Mouse (Mus musculus) heart, embryonic 10.5 days (tissue): Measurements from ENCODE around the gene Ccdc78. TPM values are rescaled to one million over a fixed set of nuclear protein-coding genes. Genes with fewer than 3 reads are reported as not detected.
"Not testable (repeated sequence)": the region's sequence is repeated elsewhere in the genome, so short reads cannot be mapped to it uniquely, and the experiment has no call there.

Source experiments
- DNase-seq: peaks from one replicate; pipeline ENCODE4 v3.0.0-alpha.2; 2017; ENCODE audit warnings: low spot score
- H3K27ac ChIP-seq: fragments of 300-500 bp; sonication (generic); 2 replicates; pipeline ENCODE4 v1.5.1; 2016; ENCODE audit warnings: mild to moderate bottlenecking
- H3K27me3 ChIP-seq: fragments of 300-500 bp; sonication (generic); 2 replicates; pipeline ENCODE4 v1.6.1; 2016; ENCODE audit warnings: mild to moderate bottlenecking; ENCODE audit not compliant: poor library complexity, insufficient read depth, severe bottlenecking
- H3K36me3 ChIP-seq: fragments of 300-500 bp; sonication (generic); 2 replicates; pipeline ENCODE4 v1.6.1; 2016; ENCODE audit warnings: mild to moderate bottlenecking, moderate library complexity
- H3K4me1 ChIP-seq: fragments of 300-500 bp; sonication (generic); 2 replicates; pipeline ENCODE4 v1.6.1; 2016; ENCODE audit warnings: mild to moderate bottlenecking
- H3K4me3 ChIP-seq: fragments of 300-500 bp; sonication (generic); 2 replicates; pipeline ENCODE4 v1.5.1; 2016; ENCODE audit warnings: mild to moderate bottlenecking, moderate library complexity
- H3K9me3 ChIP-seq: fragments of 300-500 bp; sonication (generic); 2 replicates; pipeline ENCODE4 v1.6.1; 2016; ENCODE audit warnings: mild to moderate bottlenecking, moderate library complexity
- WGBS: fragments of 180-500 bp; shearing (Covaris S2); methylation state at CpG from one replicate; pipeline ENCODE4 v1.1.7; 2016; 5-methylcytosine and 5-hydroxymethylcytosine counted together
- polyA plus RNA-seq: library from polyadenylated mRNA; unstranded; fragments of >200 nt; fragmentation: Nextera tagmentation; extraction: Ambion mirVana; gene quantifications from 2 replicates; pipeline ENCODE4 v1.2.1, GENCODE M21; 2016

The Ccdc78 gene
- polyA plus RNA-seq, 1 experiment from 2014 or later = 0.18 TPM

- H3K27me3 ChIP-seq = peaks cover 67% of the 10 kb centered on the region
- not testable (repeated sequence) for DNase-seq, H3K36me3 ChIP-seq, H3K4me3 ChIP-seq, H3K27ac ChIP-seq, H3K9me3 ChIP-seq
- peaks cover 32% of the 10 kb centered on the region for H3K4me1 ChIP-seq
- WGBS = 43% methylated on average over 2 of the region's 2 CpGs
Measured at GRCm38 (mm10) chr17:25807452-25807851, 21.1 kb downstream of the Ccdc78 start.

- peaks cover 26% of the 10 kb centered on the region for H3K4me1 ChIP-seq
- DNase-seq = no peak
- peaks cover 73% of the 10 kb centered on the region for H3K27me3 ChIP-seq
- H3K9me3 ChIP-seq = no peaks in the 10 kb centered on the region
- H3K36me3 ChIP-seq = no peaks in the 10 kb centered on the region
- WGBS = 42% methylated on average over 5 of the region's 5 CpGs
- no peak overlapping the region for H3K27ac ChIP-seq
- peak overlapping the region; percentile 76 for H3K4me3 ChIP-seq
Measured at GRCm38 (mm10) chr17:25808028-25808427, 21.6 kb downstream of the Ccdc78 start.

GRCm38 (mm10) chr17:25808789-25809605, 22.6 kb downstream of the Ccdc78 start, which contains the start of gene Fbxl16:
TSS of gene Fbxl16 (plus strand) at chr17:25809085.
- no peaks in the 10 kb centered on the region for H3K9me3 ChIP-seq
- WGBS = under 1% methylated on average over 87 of the region's 100 CpGs
- DNase-seq = no peak
- peaks cover 80% of the 10 kb centered on the region for H3K27me3 ChIP-seq
- peak within 1 kb of the TSS; percentile 76 for H3K4me3 ChIP-seq
- H3K27ac ChIP-seq = peak within 1 kb of the TSS; percentile 67
- H3K4me1 ChIP-seq = peaks cover 23% of the 10 kb centered on the region
- H3K36me3 ChIP-seq = no peaks in the 10 kb centered on the region

GRCm38 (mm10) chr17:25809606-25810340, 23.4 kb downstream of the Ccdc78 start:
- 12% methylated on average over 25 of the region's 25 CpGs for WGBS
- DNase-seq = no peak

GRCm38 (mm10) chr17:25810890-25811289, 24.5 kb downstream of the Ccdc78 start:
- Histone ChIP-seq H3K4me1 (peaks cover 23% of the 10 kb centered on the region), H3K36me3 (no peaks in the 10 kb centered on the region), H3K9me3 (no peaks in the 10 kb centered on the region), H3K27ac (no peak overlapping the region), H3K27me3 (peaks cover 81% of the 10 kb centered on the region), H3K4me3 (no peak overlapping the region)
- DNase-seq = no peak
- 68% methylated on average over 4 of the region's 4 CpGs for WGBS

More at GRCm38 (mm10) chr17:25809606-25810340, 23.4 kb downstream of the Ccdc78 start:
- H3K27ac ChIP-seq = peak overlapping the region; percentile 67
- no peaks in the 10 kb centered on the region for H3K36me3 ChIP-seq
- H3K4me1 ChIP-seq = peaks cover 23% of the 10 kb centered on the region
- H3K9me3 ChIP-seq = no peaks in the 10 kb centered on the region
- H3K4me3 ChIP-seq = peak overlapping the region; percentile 76
- H3K27me3 ChIP-seq = peaks cover 83% of the 10 kb centered on the region

GRCm38 (mm10) chr17:25813471-25813870, 27.1 kb downstream of the Ccdc78 start:
- Histone ChIP-seq H3K36me3 (no peaks in the 10 kb centered on the region), H3K9me3 (no peaks in the 10 kb centered on the region), H3K27ac (no peak overlapping the region), H3K4me3 (0 out of 2 replicates have a peak overlapping the region, but pooled peaks have one; percentile 9), H3K4me1 (peaks cover 21% of the 10 kb centered on the region), H3K27me3 (peaks cover 88% of the 10 kb centered on the region)
- peak; percentile 92 for DNase-seq
- WGBS = 1% methylated on average over 20 of the region's 20 CpGs

- Histone ChIP-seq H3K27me3 (peaks cover 86% of the 10 kb centered on the region), H3K27ac (no peak overlapping the region), H3K36me3 (no peaks in the 10 kb centered on the region), H3K9me3 (no peaks in the 10 kb centered on the region), H3K4me3 (no peak overlapping the region), H3K4me1 (peaks cover 14% of the 10 kb centered on the region)
- DNase-seq = no peak
- WGBS = 75% methylated on average over 11 of the region's 11 CpGs
Measured at GRCm38 (mm10) chr17:25817662-25818061, 31.3 kb downstream of the Ccdc78 start.

GRCm38 (mm10) chr17:25818851-25819780, 32.7 kb downstream of the Ccdc78 start:
- Histone ChIP-seq H3K27me3 (peaks cover 76% of the 10 kb centered on the region), H3K9me3 (no peaks in the 10 kb centered on the region), H3K4me1 (peaks cover 14% of the 10 kb centered on the region), H3K36me3 (no peaks in the 10 kb centered on the region), H3K27ac (no peak overlapping the region), H3K4me3 (peak overlapping the region; percentile 34)
- WGBS = 5% methylated on average over 46 of the region's 46 CpGs
- DNase-seq = no peak

- H3K4me1 ChIP-seq = peaks cover 57% of the 10 kb centered on the region
- H3K27me3 ChIP-seq = peaks cover 42% of the 10 kb centered on the region
- no peak for DNase-seq
- peak within 1 kb of the TSS; percentile 76 for H3K4me3 ChIP-seq
- no peaks in the 10 kb centered on the region for H3K9me3 ChIP-seq
- under 1% methylated on average over 18 of the region's 18 CpGs for WGBS
- peak within 1 kb of the TSS; percentile 87 for H3K27ac ChIP-seq
- peaks cover 32% of the 10 kb centered on the region for H3K36me3 ChIP-seq
Measured at GRCm38 (mm10) chr17:25823452-25823851, 37.1 kb downstream of the Ccdc78 start, which contains the start of gene Wdr24. TSS of gene Wdr24 (plus strand) at chr17:25823627.

GRCm38 (mm10) chr17:25824362-25825142, 38.2 kb downstream of the Ccdc78 start:
- H3K4me3 ChIP-seq = peak overlapping the region; percentile 76
- peaks cover 32% of the 10 kb centered on the region for H3K36me3 ChIP-seq
- DNase-seq = no peak
- no peaks in the 10 kb centered on the region for H3K9me3 ChIP-seq
- H3K4me1 ChIP-seq = peaks cover 59% of the 10 kb centered on the region
- no peak overlapping the region for H3K27ac ChIP-seq
- H3K27me3 ChIP-seq = peaks cover 31% of the 10 kb centered on the region
- 66% methylated on average over 17 of the region's 17 CpGs for WGBS

GRCm38 (mm10) chr17:25825311-25825710, 38.9 kb downstream of the Ccdc78 start:
- Histone ChIP-seq H3K27ac (no peak overlapping the region), H3K27me3 (peaks cover 24% of the 10 kb centered on the region), H3K36me3 (peaks cover 39% of the 10 kb centered on the region), H3K9me3 (no peaks in the 10 kb centered on the region), H3K4me1 (peaks cover 64% of the 10 kb centered on the region), H3K4me3 (0 out of 2 replicates have a peak overlapping the region, but pooled peaks have one; percentile 76)
- DNase-seq = no peak
- WGBS = 90% methylated on average over 6 of the region's 6 CpGs
